Mouse (Mus musculus) spleen, postnatal 10 days (tissue): ENCODE data around the gene Relt.

Experiments used
- DNase-seq, 2 experiments: peaks; one replicate each; pipeline ENCODE4 v3.0.0; 2021 to 2022; ENCODE audit warnings: low spot score in 2 of 2

The Relt gene

DNA sequence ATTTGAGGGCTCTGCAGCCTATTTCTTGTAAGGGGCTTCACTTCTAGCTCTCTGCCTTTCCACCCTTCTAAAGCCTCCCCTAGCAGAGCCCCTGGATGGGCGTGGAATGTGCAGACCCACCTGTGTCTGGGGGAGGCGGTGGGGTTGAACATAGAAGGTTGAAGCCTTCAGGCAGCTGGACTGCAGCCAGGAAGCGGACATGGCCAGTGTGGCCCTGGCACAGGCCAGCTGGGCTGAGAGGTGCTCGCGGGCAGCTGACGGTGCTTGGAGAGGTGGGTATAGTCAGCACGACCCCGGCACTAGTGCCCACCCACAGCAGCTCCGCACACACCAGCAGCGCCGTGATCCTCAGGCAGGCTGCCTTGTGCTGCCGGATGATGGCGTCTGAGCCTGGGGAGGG, 13.0 kb upstream of the Relt start:
- DNase-seq: no peak

DNA sequence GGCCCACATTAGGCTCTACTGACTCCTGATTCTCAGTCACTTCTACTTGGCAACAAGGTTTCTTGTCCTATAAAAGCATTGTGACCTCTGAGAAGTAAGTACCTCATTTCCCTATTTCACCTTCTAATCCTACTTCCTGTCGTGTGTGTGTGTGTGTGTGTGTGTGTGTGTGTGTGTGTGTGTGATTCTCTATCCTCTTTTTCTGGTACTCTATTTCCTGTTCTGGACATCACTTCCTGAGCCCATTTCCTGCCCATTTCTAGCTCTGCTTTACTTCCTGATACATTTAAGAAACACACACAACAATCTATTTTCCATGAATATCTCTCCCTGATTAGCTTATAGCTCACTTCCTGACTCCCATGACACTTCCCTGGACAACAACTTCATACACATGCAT, 12.6 kb upstream of the Relt start:
- no peak for DNase-seq

DNA sequence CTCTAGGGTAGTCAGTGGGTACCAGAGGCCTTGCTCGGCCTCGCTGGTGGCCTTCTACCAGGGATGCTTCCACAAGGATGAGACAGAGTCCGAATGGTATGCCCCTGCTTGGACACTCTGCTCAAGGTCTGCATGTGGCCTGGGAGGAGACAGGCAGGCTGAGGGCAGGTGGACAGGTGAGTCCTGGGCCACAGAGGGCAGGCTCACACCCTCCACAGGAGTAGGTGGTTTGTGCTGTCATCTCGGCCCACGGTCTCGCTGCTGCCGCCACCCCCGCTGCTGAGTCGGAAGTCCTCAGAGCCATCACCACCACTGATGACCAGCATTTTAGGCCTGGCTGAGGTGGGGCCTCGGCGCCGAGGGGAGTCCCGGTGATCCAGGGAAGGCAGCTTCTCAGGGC, 10.0 kb upstream of the Relt start:
- DNase-seq: no peak

DNA sequence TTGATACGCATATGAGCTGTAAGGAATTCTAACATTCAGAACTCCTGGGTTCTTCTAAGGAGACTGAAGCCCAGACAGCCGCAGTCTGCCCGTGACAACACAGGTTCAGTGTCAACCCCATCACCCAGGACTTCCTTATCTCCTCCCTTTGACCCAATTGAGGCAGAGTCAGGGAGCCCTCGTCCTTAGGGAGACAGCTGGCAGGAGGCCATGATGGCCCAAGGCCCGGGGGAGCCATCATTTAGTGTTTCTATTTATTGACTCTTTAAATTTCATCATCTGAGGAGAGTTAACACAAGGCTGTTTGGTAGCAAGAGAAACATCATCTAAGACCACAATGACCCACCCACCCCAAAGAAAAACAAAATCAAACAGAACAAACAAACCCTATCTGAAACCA, 8.6 kb upstream of the Relt start:
- DNase-seq: no peak

- DNase-seq: no peak
Measured at GRCm38 (mm10) chr7:100871355-100871754, 8.1 kb upstream of the Relt start.

DNA sequence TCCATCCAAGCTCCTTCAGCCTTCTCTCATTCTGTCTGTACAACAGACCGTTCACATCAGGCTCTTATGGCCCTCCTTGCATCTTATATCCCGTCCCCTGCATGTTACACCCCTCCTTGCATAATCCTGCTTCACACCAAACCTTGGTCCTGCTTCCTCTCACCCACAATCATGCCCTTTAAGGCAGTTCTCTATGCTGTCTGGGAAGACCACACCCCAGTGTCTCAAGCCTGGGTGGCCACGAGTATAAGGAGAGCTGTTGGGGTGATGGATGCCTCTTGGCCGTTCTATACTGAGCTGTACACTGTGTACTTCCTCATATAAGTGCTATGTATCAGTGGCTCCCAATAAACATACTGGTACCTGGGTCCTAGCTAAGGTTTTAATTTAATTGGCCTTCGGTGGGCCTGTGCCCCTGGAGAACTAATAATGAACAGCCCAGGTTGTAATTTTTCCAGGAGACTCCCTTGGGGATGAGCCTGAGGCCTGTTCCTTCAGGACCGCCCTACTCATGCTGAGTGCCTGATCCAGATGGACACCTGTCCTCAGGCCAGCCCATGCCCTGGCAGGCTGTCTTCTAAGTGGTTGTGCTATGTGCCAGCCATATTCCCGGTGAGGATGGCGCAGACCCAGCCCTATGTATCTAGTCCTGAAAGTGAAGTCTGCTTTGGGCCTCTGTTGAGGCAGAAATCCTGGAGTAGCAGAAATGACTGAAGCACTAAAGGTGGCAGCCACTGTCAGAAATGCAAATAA, 6.8 kb upstream of the Relt start:
- no peak for DNase-seq

DNA sequence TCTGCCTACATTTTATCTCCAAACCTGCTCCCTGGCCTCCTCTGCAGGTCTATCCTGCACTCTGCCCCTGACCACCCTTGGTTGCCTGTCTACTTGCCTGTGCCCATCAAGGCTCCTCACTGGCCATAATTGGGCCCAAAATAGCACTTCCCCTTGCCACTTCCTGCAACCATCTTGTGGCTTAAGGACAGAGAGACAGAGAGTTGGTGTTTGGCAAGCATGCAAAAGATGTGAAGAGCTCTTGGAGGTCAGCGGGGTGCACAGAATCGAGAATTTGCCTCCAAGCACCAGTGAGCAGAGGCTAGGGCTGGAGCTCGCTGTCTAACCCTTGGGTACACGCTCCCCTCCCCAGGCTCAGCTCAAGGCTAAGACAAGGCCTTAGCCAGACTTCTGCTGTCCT, 5.3 kb upstream of the Relt start:
- DNase-seq: no peak

DNA sequence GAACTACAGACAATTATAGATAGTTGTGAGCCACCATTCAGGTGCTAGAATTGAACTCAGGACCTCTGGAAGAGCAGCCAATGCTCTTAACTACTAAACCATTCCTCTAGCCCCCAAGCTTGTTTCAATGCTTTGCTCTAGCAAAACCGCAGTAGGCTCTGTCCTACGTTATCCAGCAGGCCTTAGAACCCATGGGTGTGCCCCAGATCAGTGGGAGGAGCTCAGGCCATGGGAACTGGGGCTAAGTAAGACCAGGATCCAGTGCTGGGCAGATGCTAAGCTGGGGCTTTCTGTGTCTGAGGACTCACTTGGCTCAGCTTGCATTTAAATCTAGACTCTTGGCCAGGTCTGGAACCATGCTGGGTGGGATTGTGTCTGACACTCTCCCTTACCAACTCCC, 4.3 kb upstream of the Relt start:
- DNase-seq: no peak

- peak; percentile 75 to 87 for DNase-seq
Measured at GRCm38 (mm10) chr7:100866675-100867074, 3.4 kb upstream of the Relt start.

DNA sequence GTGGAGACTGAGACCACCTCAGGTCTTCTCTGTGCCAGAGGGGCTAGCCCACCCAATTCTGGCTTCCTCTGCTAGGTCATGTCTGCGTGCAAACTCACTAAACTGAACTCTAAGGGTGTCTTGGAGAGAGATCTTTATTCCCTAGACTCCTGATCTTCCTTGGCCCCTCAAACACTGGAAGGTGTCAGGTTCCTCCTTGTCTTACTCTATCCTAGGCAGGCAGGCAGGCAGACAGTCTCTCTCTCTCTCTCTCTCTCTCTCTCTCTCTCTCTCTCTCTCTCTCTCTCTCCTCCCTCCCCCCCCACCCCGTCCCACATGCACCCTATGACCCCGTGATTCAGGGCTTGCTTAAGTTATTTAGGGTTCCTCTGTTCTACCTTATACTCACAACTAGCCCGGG, 893 bp downstream of the Relt start:
- DNase-seq: no peak

- peak in 1 of 2 experiments; percentile 17 for DNase-seq
Measured at GRCm38 (mm10) chr7:100861209-100861608, 2.0 kb downstream of the Relt start.

DNA sequence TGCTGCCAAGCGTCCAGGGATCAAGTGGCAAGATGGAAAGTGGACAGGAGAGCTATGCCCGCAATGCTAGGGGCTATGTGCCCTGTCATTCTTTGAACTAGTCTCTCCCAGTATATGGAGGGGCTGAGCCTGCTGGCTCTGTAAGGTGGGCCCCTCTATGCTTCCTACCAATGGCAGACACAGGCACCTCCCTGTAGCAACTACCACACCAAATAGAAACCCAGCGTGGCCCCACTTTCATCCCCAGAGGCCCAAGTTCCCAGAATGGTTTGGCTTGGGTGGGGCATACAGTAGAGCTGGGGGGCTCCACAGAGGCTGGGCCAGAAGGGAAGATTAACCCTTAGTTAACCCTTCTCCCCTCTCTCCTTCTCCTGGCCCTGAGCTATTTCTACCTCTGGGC, 2.8 kb downstream of the Relt start:
- peak in 1 of 2 experiments; percentile 14 for DNase-seq

DNA sequence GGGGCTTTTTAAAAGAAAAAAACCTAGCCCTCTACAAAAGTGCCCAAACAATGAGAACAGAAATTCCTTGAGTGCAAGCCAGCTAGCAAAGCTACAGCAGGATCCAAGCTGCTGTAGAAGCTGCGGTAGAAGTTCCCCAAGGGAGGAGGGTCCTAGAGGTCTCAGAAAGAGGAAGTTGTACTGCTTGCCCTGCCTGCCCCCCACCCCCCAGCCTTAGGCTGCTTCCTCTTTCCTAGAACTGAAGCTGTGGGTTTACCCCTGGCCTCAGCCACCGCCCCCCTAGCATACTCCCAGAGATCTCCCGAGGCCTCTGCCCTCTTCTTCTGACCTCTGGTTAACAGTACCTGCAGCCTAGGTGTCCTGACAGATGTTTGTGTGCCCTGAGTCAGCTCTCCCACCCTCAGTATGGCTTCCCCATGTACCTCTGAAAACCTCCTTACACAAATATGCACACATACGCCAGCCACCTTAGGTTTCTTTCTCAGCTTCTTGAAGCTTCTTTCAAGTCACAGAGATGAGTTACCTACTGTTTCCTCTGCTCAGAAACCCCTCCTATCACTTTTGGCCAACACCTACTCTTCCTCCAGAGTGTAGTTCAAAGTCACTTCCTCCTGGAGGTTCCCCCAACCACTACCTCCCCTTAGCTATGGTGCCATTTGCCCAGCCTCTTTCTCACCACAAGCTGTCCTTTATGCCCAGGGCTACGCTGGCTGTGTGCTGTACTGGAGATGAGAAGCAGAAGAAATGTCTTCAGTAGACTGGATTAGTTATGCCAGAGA, 7.3 kb downstream of the Relt start:
- DNase-seq: peak in 1 of 2 experiments; percentile 86

DNA sequence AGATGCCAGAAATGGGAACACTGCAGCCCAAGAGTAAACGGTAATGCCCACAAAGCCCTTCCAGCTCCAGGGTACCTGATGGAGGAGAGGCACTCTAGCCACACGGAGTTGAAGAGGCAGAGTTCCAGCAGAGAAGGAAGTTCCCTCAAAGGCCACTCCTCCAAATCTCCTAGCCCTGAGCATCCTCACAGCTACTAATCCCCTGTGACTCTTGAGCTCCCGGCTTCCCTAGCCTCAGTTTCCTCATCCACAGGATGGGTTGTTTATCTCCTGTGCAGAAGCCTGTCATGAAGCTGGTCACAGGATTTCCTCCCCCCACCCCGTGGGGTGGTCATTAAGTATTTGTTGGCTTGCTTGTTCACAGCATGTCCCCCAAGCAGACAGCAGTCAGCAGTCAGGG, 7.9 kb downstream of the Relt start:
- DNase-seq: no peak

- DNase-seq: no peak
Measured at GRCm38 (mm10) chr7:100854861-100855260, 8.4 kb downstream of the Relt start.

DNA sequence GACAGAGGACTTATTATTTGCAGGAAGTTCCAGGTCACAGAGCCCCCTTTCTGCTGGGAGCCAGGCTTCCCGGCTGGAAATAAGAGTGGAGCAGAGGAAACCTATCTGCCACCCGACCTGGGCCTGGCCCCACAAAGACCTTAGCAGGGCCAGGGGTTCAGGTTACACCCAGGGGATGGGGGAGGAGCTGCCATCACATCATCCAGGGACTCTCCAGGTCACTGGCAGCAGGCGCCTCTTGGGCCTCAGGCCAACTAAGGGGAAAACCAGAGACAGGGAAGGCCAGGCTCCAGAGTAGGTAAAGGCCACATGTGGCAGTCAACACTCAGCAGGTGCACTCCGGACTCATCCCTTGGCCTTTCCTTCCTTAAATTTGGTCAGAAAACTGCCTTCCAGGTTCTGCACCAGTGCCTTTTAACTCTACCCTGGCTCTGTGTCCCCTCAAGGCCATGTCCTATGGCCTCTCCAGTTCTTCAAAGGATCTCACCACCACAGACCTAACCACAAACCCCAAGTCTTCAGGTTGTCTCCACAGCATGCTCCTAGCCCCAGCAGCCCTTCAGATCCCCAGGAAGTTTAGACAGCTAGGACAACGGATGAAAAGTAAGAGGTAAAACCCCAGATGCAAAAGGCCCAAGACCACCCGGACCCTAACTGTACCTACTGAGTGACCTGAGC, 9.0 kb downstream of the Relt start:
- DNase-seq: peak in 1 of 2 experiments; percentile 22

DNA sequence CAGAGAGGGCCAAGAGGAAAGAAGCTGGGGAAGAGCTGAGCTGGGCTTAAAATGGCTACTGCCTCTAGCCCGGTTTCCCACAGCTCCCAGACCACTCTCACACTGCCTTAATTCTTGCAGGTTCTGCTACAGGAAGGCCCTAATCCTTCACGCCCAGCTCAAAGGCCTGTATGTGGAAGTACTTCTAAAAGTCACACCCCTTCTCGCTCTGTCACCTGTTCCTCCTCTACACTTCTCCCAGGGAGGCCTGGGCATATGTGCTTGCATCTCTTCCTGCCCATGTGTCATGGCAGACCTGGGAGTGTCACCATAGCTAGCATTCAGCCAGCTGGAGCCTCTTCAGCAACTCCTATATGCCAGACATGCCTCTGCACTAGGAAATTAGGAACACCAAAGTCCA, 9.8 kb downstream of the Relt start:
- DNase-seq: peak in 1 of 2 experiments; percentile 17

DNA sequence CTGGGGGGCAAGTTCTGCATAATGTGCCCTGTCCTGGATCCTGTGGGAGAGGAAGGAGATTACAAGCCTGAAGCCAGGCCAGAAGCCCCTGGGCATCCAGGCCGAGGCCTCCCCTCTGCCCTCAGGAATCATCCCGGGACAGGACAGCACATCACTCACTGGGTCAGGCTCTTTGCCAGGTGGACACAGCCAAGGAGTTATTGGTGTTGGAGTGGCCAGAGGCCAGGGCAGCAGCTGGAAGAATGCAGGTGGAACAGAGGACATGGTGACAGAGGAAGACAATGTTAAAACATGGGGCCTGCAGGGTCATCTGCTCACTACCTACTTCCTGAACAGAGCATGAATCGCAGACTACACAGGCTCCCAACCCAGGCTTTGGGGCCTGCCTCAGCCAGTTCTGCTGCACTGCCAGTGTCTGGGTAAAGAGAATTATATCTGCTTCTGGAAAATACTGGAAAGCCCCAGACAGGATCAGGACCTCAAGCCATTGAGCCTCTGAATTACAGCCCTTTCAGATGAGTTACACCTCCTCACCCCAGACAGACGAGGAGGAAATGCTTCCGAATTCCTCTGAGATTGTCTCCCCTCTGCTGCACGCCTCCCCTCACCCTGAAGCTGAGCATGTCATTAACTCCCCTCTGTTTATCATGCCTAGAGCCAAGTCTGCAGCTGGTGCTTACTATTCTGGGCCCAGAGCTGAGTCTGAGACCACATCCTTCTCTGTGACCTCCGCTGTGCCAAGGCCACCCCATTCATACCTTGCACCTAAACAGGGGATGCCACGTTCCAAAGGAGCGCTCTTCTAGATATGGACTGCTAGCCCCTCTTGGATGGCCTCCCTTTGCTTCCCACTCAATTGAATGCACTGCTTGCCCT, 11.5 kb downstream of the Relt start:
- no peak for DNase-seq

DNA sequence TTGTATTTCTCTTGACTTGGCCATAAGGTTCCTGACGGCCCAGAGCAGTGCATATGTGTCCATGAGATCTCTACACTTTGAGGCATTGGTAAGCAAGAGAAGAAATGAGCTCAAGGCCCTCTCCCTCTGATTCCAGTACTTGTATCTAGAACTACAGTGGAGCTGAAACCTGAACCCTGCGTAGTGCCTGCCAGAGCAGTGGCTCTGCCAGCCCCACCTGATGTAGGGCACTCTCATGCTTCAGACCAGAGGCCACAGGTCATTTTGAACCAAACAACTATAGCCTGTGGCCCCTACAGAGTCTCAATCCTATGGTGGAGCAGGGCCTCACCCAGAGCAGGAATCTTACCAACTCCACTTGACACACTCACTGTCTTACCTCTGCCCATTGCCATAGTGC, 13.7 kb downstream of the Relt start:
- no peak for DNase-seq

DNA sequence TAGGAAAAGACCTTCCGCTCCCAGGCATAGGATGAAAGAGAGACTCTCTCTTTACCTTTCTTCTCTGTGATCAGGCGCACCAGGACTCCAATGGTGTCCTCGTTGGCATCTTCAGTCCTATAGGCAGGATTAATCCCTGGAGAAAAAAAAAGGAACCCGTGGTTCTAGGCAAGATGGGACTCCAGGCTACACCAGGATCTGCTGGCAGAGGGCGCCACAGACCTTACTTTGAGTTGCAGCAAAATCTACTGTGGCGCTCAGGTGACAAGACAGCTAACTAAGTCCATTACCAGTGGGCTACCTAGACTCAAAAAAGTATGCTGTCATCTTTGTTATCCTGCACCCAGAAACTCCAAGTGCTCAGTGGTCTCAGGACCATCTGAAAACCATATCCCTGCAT, 14.5 kb downstream of the Relt start:
- DNase-seq: peak; percentile 77 to 86

- no peak for DNase-seq
Measured at GRCm38 (mm10) chr7:100847131-100847530, 16.1 kb downstream of the Relt start.

GRCm38 (mm10) chr7:100846033-100846432, 17.2 kb downstream of the Relt start:
- peak in 1 of 2 experiments; percentile 27 for DNase-seq
